Mouse (Mus musculus) heart, embryonic 10.5 days (tissue): Measurements from ENCODE around the gene Nadk2. TPM values are rescaled to one million over a fixed set of nuclear protein-coding genes. Genes with fewer than 3 reads are reported as not detected.

ENCODE experiments used
- DNase-seq: peaks from one replicate; pipeline ENCODE4 v3.0.0-alpha.2; 2017; ENCODE audit warnings: low spot score
- H3K27ac ChIP-seq: fragments of 300-500 bp; sonication (generic); 2 replicates; pipeline ENCODE4 v1.5.1; 2016; ENCODE audit warnings: mild to moderate bottlenecking
- H3K27me3 ChIP-seq: fragments of 300-500 bp; sonication (generic); 2 replicates; pipeline ENCODE4 v1.6.1; 2016; ENCODE audit warnings: mild to moderate bottlenecking; ENCODE audit not compliant: poor library complexity, insufficient read depth, severe bottlenecking
- H3K36me3 ChIP-seq: fragments of 300-500 bp; sonication (generic); 2 replicates; pipeline ENCODE4 v1.6.1; 2016; ENCODE audit warnings: mild to moderate bottlenecking, moderate library complexity
- H3K4me1 ChIP-seq: fragments of 300-500 bp; sonication (generic); 2 replicates; pipeline ENCODE4 v1.6.1; 2016; ENCODE audit warnings: mild to moderate bottlenecking
- H3K4me3 ChIP-seq: fragments of 300-500 bp; sonication (generic); 2 replicates; pipeline ENCODE4 v1.5.1; 2016; ENCODE audit warnings: mild to moderate bottlenecking, moderate library complexity
- H3K9me3 ChIP-seq: fragments of 300-500 bp; sonication (generic); 2 replicates; pipeline ENCODE4 v1.6.1; 2016; ENCODE audit warnings: mild to moderate bottlenecking, moderate library complexity
- WGBS: fragments of 180-500 bp; shearing (Covaris S2); methylation state at CpG from one replicate; pipeline ENCODE4 v1.1.7; 2016; 5-methylcytosine and 5-hydroxymethylcytosine counted together
- polyA plus RNA-seq: library from polyadenylated mRNA; unstranded; fragments of >200 nt; fragmentation: Nextera tagmentation; extraction: Ambion mirVana; gene quantifications from 2 replicates; pipeline ENCODE4 v1.2.1, GENCODE M21; 2016

The Nadk2 gene
- polyA plus RNA-seq, 1 experiment from 2014 or later: 61.9 TPM

- peak overlapping the region; percentile 99 for H3K27ac ChIP-seq
- H3K4me3 ChIP-seq: peak overlapping the region; percentile 99
- DNase-seq: no peak
- no peaks in the 10 kb centered on the region for H3K27me3 ChIP-seq
- 47% methylated on average over 14 of the region's 14 CpGs for WGBS
- H3K36me3 ChIP-seq: no peaks in the 10 kb centered on the region
- H3K4me1 ChIP-seq: peaks cover 67% of the 10 kb centered on the region
- no peaks in the 10 kb centered on the region for H3K9me3 ChIP-seq
Observed at GRCm38 (mm10) chr15:9075608-9076200, 4.6 kb downstream of the Nadk2 start.

GRCm38 (mm10) chr15:9078481-9079300, 7.6 kb downstream of the Nadk2 start:
- DNase-seq: peak; percentile 87
- Histone ChIP-seq H3K4me1 (peaks cover 85% of the 10 kb centered on the region), H3K4me3 (peak overlapping the region; percentile 42), H3K27me3 (no peaks in the 10 kb centered on the region), H3K9me3 (no peaks in the 10 kb centered on the region), H3K36me3 (no peaks in the 10 kb centered on the region; the same call in 1 of the 2 replicates), H3K27ac (peak overlapping the region; percentile 90)
- WGBS: 25% methylated on average over 12 of the region's 12 CpGs

- Histone ChIP-seq H3K27ac (peak overlapping the region; percentile 90), H3K9me3 (no peaks in the 10 kb centered on the region), H3K4me1 (peaks cover 75% of the 10 kb centered on the region), H3K36me3 (peaks cover 7% of the 10 kb centered on the region; the same call in 1 of the 2 replicates), H3K4me3 (peak overlapping the region; percentile 16; the same call in 1 of the 2 replicates), H3K27me3 (no peaks in the 10 kb centered on the region)
- 37% methylated on average over 5 of the region's 5 CpGs for WGBS
- no peak for DNase-seq
Observed at GRCm38 (mm10) chr15:9079626-9080025, 8.6 kb downstream of the Nadk2 start.

- H3K4me1 ChIP-seq: peaks cover 70% of the 10 kb centered on the region
- H3K27me3 ChIP-seq: no peaks in the 10 kb centered on the region
- no peaks in the 10 kb centered on the region for H3K9me3 ChIP-seq
- H3K4me3 ChIP-seq: 0 out of 2 replicates have a peak overlapping the region, but pooled peaks have one; percentile 0
- peaks cover 11% of the 10 kb centered on the region; the same call in 1 of the 2 replicates for H3K36me3 ChIP-seq
- WGBS: 27% methylated on average over 4 of the region's 4 CpGs
- no peak for DNase-seq
- peak overlapping the region; percentile 56; the same call in 1 of the 2 replicates for H3K27ac ChIP-seq
Observed at GRCm38 (mm10) chr15:9080206-9080605, 9.1 kb downstream of the Nadk2 start.

GRCm38 (mm10) chr15:9081294-9081693, 10.2 kb downstream of the Nadk2 start:
- H3K4me1 ChIP-seq: peaks cover 69% of the 10 kb centered on the region

GRCm38 (mm10) chr15:9082753-9083152, 11.7 kb downstream of the Nadk2 start:
- H3K4me3 ChIP-seq: no peak overlapping the region
- WGBS: 76% methylated on average over 9 of the region's 9 CpGs
- peaks cover 67% of the 10 kb centered on the region for H3K4me1 ChIP-seq
- no peak for DNase-seq
- no peaks in the 10 kb centered on the region for H3K9me3 ChIP-seq
- H3K36me3 ChIP-seq: peaks cover 19% of the 10 kb centered on the region
- H3K27ac ChIP-seq: no peak overlapping the region
- H3K27me3 ChIP-seq: no peaks in the 10 kb centered on the region

More at GRCm38 (mm10) chr15:9081294-9081693, 10.2 kb downstream of the Nadk2 start:
- no peaks in the 10 kb centered on the region for H3K27me3 ChIP-seq
- peak overlapping the region; percentile 76 for H3K27ac ChIP-seq
- no peak for DNase-seq
- peaks cover 15% of the 10 kb centered on the region; the same call in 1 of the 2 replicates for H3K36me3 ChIP-seq
- H3K9me3 ChIP-seq: no peaks in the 10 kb centered on the region
- no peak overlapping the region for H3K4me3 ChIP-seq
- WGBS: 39% methylated on average over 3 of the region's 3 CpGs

GRCm38 (mm10) chr15:9086813-9087212, 15.8 kb downstream of the Nadk2 start:
- H3K27me3 ChIP-seq: no peaks in the 10 kb centered on the region
- peak; percentile 91 for DNase-seq
- H3K4me3 ChIP-seq: no peak overlapping the region
- H3K4me1 ChIP-seq: peaks cover 36% of the 10 kb centered on the region
- no peaks in the 10 kb centered on the region for H3K9me3 ChIP-seq
- H3K36me3 ChIP-seq: peaks cover 46% of the 10 kb centered on the region
- H3K27ac ChIP-seq: peak overlapping the region; percentile 75
- 45% methylated on average over 11 of the region's 11 CpGs for WGBS

GRCm38 (mm10) chr15:9087421-9087820, 16.4 kb downstream of the Nadk2 start:
- H3K4me3 ChIP-seq: no peak overlapping the region
- peaks cover 52% of the 10 kb centered on the region for H3K36me3 ChIP-seq
- WGBS: 73% methylated on average over 5 of the region's 5 CpGs
- peaks cover 33% of the 10 kb centered on the region for H3K4me1 ChIP-seq
- no peaks in the 10 kb centered on the region for H3K9me3 ChIP-seq
- H3K27ac ChIP-seq: peak overlapping the region; percentile 75
- no peak for DNase-seq
- no peaks in the 10 kb centered on the region for H3K27me3 ChIP-seq

- WGBS: 90% methylated on average over 17 of the region's 17 CpGs
- DNase-seq: no peak
- Histone ChIP-seq H3K9me3 (no peaks in the 10 kb centered on the region), H3K4me3 (no peak overlapping the region), H3K27ac (peak overlapping the region; percentile 47; the same call in 1 of the 2 replicates), H3K36me3 (peaks cover 59% of the 10 kb centered on the region), H3K4me1 (peaks cover 28% of the 10 kb centered on the region), H3K27me3 (no peaks in the 10 kb centered on the region)
Observed at GRCm38 (mm10) chr15:9087895-9088682, 17.0 kb downstream of the Nadk2 start.

- WGBS: 88% methylated on average over 8 of the region's 8 CpGs
- Histone ChIP-seq H3K27me3 (no peaks in the 10 kb centered on the region), H3K4me1 (peaks cover 31% of the 10 kb centered on the region), H3K27ac (0 out of 2 replicates have a peak overlapping the region, but pooled peaks have one; percentile 47), H3K9me3 (no peaks in the 10 kb centered on the region), H3K4me3 (no peak overlapping the region), H3K36me3 (peaks cover 65% of the 10 kb centered on the region)
- DNase-seq: no peak
Observed at GRCm38 (mm10) chr15:9088683-9089072, 17.6 kb downstream of the Nadk2 start.

GRCm38 (mm10) chr15:9089136-9089720, 18.2 kb downstream of the Nadk2 start:
- peaks cover 64% of the 10 kb centered on the region for H3K36me3 ChIP-seq
- no peaks in the 10 kb centered on the region for H3K27me3 ChIP-seq
- no peak overlapping the region for H3K4me3 ChIP-seq
- H3K9me3 ChIP-seq: no peaks in the 10 kb centered on the region
- DNase-seq: no peak
- 62% methylated on average over 2 of the region's 2 CpGs for WGBS
- peaks cover 36% of the 10 kb centered on the region for H3K4me1 ChIP-seq
- H3K27ac ChIP-seq: no peak overlapping the region

- peaks cover 42% of the 10 kb centered on the region for H3K4me1 ChIP-seq
- H3K36me3 ChIP-seq: peaks cover 55% of the 10 kb centered on the region
- 83% methylated on average over 5 of the region's 5 CpGs for WGBS
- no peak for DNase-seq
- no peak overlapping the region for H3K27ac ChIP-seq
- no peaks in the 10 kb centered on the region for H3K9me3 ChIP-seq
- H3K27me3 ChIP-seq: no peaks in the 10 kb centered on the region
- no peak overlapping the region for H3K4me3 ChIP-seq
Observed at GRCm38 (mm10) chr15:9090662-9091061, 19.6 kb downstream of the Nadk2 start.
